ENCODE assay signal across 9 mouse cellular contexts in the genomic region with DNA sequence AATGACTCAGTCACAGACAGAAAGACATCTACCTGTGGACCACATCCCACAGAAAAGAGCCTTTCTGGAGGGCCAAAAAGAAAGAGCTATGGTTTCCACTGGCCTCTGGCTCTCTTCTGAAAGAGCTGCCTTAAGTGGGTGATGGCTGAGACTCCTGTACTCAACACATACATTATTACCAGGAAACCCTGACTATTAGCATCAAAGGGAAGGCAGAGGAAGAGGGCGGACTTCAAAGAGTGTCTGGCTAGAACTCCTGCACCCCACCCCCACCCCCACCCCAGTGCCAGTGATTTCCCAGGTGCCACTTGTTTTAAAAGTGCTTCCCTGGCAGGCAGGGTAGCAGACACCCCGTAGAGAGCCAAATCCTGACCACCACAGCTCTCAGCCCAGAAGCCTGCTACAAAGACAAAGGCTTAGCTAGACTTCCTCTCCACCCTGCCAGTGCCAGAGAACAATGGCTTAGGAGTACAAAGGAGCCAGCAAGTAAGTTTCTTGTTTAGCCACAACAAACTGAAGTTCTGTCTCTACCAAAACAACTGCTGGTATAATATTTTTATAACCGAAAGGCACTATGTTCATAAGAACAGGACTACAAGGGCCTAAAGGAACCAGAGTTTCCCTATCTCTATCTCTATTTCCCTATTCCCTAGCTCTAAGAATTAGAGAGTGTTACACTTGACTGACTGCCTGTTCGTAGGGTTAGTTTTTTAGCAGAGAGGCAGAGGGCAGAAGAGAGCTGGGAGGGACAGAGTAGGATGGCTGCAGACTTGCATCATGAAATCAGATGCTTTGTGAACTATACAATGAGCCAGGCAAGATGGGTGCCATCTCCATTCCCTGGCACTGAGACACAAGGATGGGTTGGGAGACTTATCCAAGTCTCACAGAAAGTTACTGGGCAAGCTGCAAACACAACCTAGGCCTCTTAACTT. TPM values are rescaled to one million over a fixed set of nuclear protein-coding genes. Genes with fewer than 3 reads are reported as not detected.
DNase-seq lines count a peak whose midpoint lies in the region; ATAC-seq and TF ChIP-seq lines count a peak whose summit lies in the region.
"Had no signal": no experiment of that assay in that cellular context is flagged by ENCODE, and none has a peak within 500 bp of the region (broad histone marks: within the 10 kb centered on the region; RNA-seq: fewer than 3 reads in every experiment).

No protein-coding gene starts in this region.

- TF ChIP-seq CTCF in intestine, postnatal 0 days (IDR thresholded peaks at IDR 0.05; ENCODE audit: low read depth): peak; percentile 35; the same call in 1 of the 2 replicates
- peak; percentile 15; the same call in 1 of the 2 replicates for TF ChIP-seq CTCF in heart, postnatal 0 days (IDR thresholded peaks at IDR 0.05; ENCODE audit: low read depth)

- no peak for TF ChIP-seq EP300 in heart, postnatal 0 days (IDR thresholded peaks at IDR 0.05; ENCODE audit: low read depth)

- peaks cover 61% of the 10 kb centered on the region for H3K36me3 ChIP-seq in intestine, postnatal 0 days (ENCODE audit: control insufficient read depth, insufficient read depth)
- peaks cover 19% of the 10 kb centered on the region; the same call in 1 of the 2 replicates for H3K36me3 ChIP-seq in intestine, embryonic 16.5 days (ENCODE audit: control insufficient read depth, insufficient read depth, low read length)
- H3K36me3 ChIP-seq in heart, postnatal 0 days (replicated peaks; ENCODE audit: control insufficient read depth, insufficient read depth, low read length): peaks cover 68% of the 10 kb centered on the region
- H3K36me3 ChIP-seq in neural tube, embryonic 11.5 days (ENCODE audit: control insufficient read depth, insufficient read depth, low read length): 0 out of 2 replicates have a peak, but pooled peaks cover 3% of the 10 kb centered on the region

- no peak overlapping the region for H3K4me3 ChIP-seq in intestine, postnatal 0 days (ENCODE audit: low read depth, low read length)
- no peak overlapping the region for H3K4me3 ChIP-seq in intestine, embryonic 16.5 days (ENCODE audit: low read length)
- H3K4me3 ChIP-seq in heart, postnatal 0 days (ENCODE audit: low read depth, low read length): no peak overlapping the region
- no peak overlapping the region for H3K4me3 ChIP-seq in neural tube, embryonic 11.5 days (ENCODE audit: low read depth, low read length)
- H3K4me3 ChIP-seq: myocyte had no signal

- no peak for ATAC-seq in intestine, postnatal 0 days
- no peak for ATAC-seq in intestine, embryonic 16.5 days
- no peak for ATAC-seq in heart, postnatal 0 days (ENCODE audit: insufficient read depth, low read depth)
- no peak for ATAC-seq in neural tube, embryonic 11.5 days (ENCODE audit: insufficient read depth, low FRiP score, low TSS enrichment)

- H3K27ac ChIP-seq in intestine, postnatal 0 days (ENCODE audit: low read depth, low read length): no peak overlapping the region
- no peak overlapping the region for H3K27ac ChIP-seq in intestine, embryonic 16.5 days (ENCODE audit: low read length)
- H3K27ac ChIP-seq in heart, postnatal 0 days (ENCODE audit: low read depth): peak overlapping the region; percentile 54
- peak overlapping the region; percentile 73 for H3K27ac ChIP-seq in neural tube, embryonic 11.5 days (ENCODE audit: low read depth, low read length)

- no peaks in the 10 kb centered on the region for H3K9me3 ChIP-seq in intestine, postnatal 0 days (ENCODE audit: control insufficient read depth)
- H3K9me3 ChIP-seq in intestine, embryonic 16.5 days (ENCODE audit: control insufficient read depth, low read length): no peaks in the 10 kb centered on the region
- no peaks in the 10 kb centered on the region for H3K9me3 ChIP-seq in heart, postnatal 0 days (replicated peaks; ENCODE audit: control insufficient read depth, low read length)
- no peaks in the 10 kb centered on the region for H3K9me3 ChIP-seq in neural tube, embryonic 11.5 days (ENCODE audit: control insufficient read depth, low read length)

- no peak overlapping the region for H3K9ac ChIP-seq in intestine, postnatal 0 days (ENCODE audit: low read depth, low read length)
- no peak overlapping the region for H3K9ac ChIP-seq in intestine, embryonic 16.5 days (ENCODE audit: low read depth, low read length)
- no peak overlapping the region for H3K9ac ChIP-seq in heart, postnatal 0 days (replicated peaks; ENCODE audit: low read depth, low read length)
- peak overlapping the region; percentile 3; the same call in 1 of the 2 replicates for H3K9ac ChIP-seq in neural tube, embryonic 11.5 days (ENCODE audit: low read length)

- WGBS in intestine, postnatal 0 days: 76% methylated on average over 4 of the region's 4 CpGs
- WGBS in intestine, embryonic 16.5 days: 53% methylated on average over 4 of the region's 4 CpGs
- 67% methylated on average over 4 of the region's 4 CpGs for WGBS in heart, postnatal 0 days
- 11% methylated on average over 4 of the region's 4 CpGs for WGBS in neural tube, embryonic 11.5 days

- H3K4me1 ChIP-seq in intestine, postnatal 0 days (replicated peaks; ENCODE audit: control insufficient read depth, insufficient read depth, low read length): no peaks in the 10 kb centered on the region
- H3K4me1 ChIP-seq in intestine, embryonic 16.5 days (ENCODE audit: control insufficient read depth, insufficient read depth, low read length): no peaks in the 10 kb centered on the region
- no peaks in the 10 kb centered on the region for H3K4me1 ChIP-seq in heart, postnatal 0 days (ENCODE audit: control insufficient read depth, insufficient read depth)
- H3K4me1 ChIP-seq in neural tube, embryonic 11.5 days (ENCODE audit: control insufficient read depth, insufficient read depth, low read length): peaks cover 28% of the 10 kb centered on the region

- H3K27me3 ChIP-seq in intestine, postnatal 0 days (replicated peaks; ENCODE audit: control insufficient read depth, insufficient read depth, low read length): no peaks in the 10 kb centered on the region
- H3K27me3 ChIP-seq in intestine, embryonic 16.5 days (replicated peaks; ENCODE audit: control insufficient read depth, insufficient read depth, low read length): no peaks in the 10 kb centered on the region
- H3K27me3 ChIP-seq in heart, postnatal 0 days (ENCODE audit: control insufficient read depth, insufficient read depth, low read length): no peaks in the 10 kb centered on the region
- H3K27me3 ChIP-seq in neural tube, embryonic 11.5 days (ENCODE audit: control insufficient read depth, insufficient read depth, low read length): no peaks in the 10 kb centered on the region

- H3K4me2 ChIP-seq in intestine, postnatal 0 days (replicated peaks; ENCODE audit: low read depth): no peak overlapping the region
- H3K4me2 ChIP-seq in intestine, embryonic 16.5 days (ENCODE audit: low read depth, low read length): no peak overlapping the region
- no peak overlapping the region for H3K4me2 ChIP-seq in heart, postnatal 0 days (ENCODE audit: low read depth, low read length)
- H3K4me2 ChIP-seq in neural tube, embryonic 11.5 days (ENCODE audit: low read depth): no peak overlapping the region

- DNase-seq in R1 (ENCODE audit: low read depth, low spot score): peak; percentile 91
- no peak for DNase-seq in heart, postnatal 0 days (ENCODE audit: low spot score)
- peak; percentile 27 for DNase-seq in neural tube, embryonic 11.5 days (ENCODE audit: low spot score)
- no peak for DNase-seq in spleen, postnatal 36 days (ENCODE audit: low spot score in 2 of 2)
- DNase-seq in testis, postnatal 10 days (ENCODE audit: low spot score): no peak
- no peak for DNase-seq in cerebellum, adult 11-12 months

RNA-seq across cellular contexts. Expression of gene Slc37a3, which starts 29.3 kb away (rescaled TPM):
- 36.1 TPM in 2 replicates for polyA plus RNA-seq in intestine, postnatal 0 days (2015; fragmentation: Nextera tagmentation; extraction: Ambion mirVana)
- 35.1 and 39.4 TPM in 2 replicates for polyA plus RNA-seq in intestine, embryonic 16.5 days (2015; fragmentation: Nextera tagmentation; extraction: Ambion mirVana)
- total RNA-seq in heart, postnatal 0 days (2014; rRNA removed; ENCODE audit: low replicate concordance): 9.0 and 12.6 TPM in 2 replicates
- polyA plus RNA-seq in heart, postnatal 0 days (2015; fragmentation: Nextera tagmentation; extraction: Ambion mirVana): 19.9 TPM in 2 replicates
- 54.1 and 58.8 TPM in 2 replicates for polyA plus RNA-seq in neural tube, embryonic 11.5 days (2014; fragmentation: Nextera tagmentation; extraction: Ambion mirVana)

RNA-seq across cellular contexts. Expression of gene Rab19, which starts 32.8 kb away (rescaled TPM):
- 14.0 and 14.7 TPM in 2 replicates for polyA plus RNA-seq in intestine, postnatal 0 days (2015; fragmentation: Nextera tagmentation; extraction: Ambion mirVana)
- polyA plus RNA-seq in intestine, embryonic 16.5 days (2015; fragmentation: Nextera tagmentation; extraction: Ambion mirVana): 7.7 and 8.8 TPM in 2 replicates
- total RNA-seq in heart, postnatal 0 days (2014; rRNA removed; ENCODE audit: low replicate concordance): 0.43 TPM in 1 of 2 replicates, not detected in the other
- polyA plus RNA-seq in heart, postnatal 0 days (2015; fragmentation: Nextera tagmentation; extraction: Ambion mirVana): 0.30 and 0.40 TPM in 2 replicates
- polyA plus RNA-seq in neural tube, embryonic 11.5 days (2014; fragmentation: Nextera tagmentation; extraction: Ambion mirVana): 0.19 and 0.26 TPM in 2 replicates
- polyA plus RNA-seq: myocyte had no signal

Comparison
In these comparisons a context has a peak if more than half of its experiments do, and no peak if none do; other contexts are left out.
1. H3K27ac ChIP-seq: peak in heart, postnatal 0 days (single experiment) and neural tube, embryonic 11.5 days (single experiment); none in intestine, postnatal 0 days (single experiment) and intestine, embryonic 16.5 days (single experiment).
2. DNase-seq: peak in R1 (single experiment) and neural tube, embryonic 11.5 days (single experiment); none in heart, postnatal 0 days (single experiment), spleen, postnatal 36 days (0 of 2), testis, postnatal 10 days (single experiment) and cerebellum, adult 11-12 months (single experiment).